Mouse (Mus musculus): Measurements from ENCODE around the gene Itgb4. TPM values are rescaled to one million over a fixed set of nuclear protein-coding genes. Genes with fewer than 3 reads are reported as not detected.

The Itgb4 gene
- polyA plus RNA-seq, 1 experiment: 8.0 TPM

GRCm38 (mm10) chr11:115946221-115946828 is 28.2 kb upstream of the Itgb4 start:
- Histone ChIP-seq H3K4me3 (ENCODE audit: insufficient read depth, low read length) (no peak overlapping the region), H3K4me1 (ENCODE audit: control insufficient read depth, insufficient read depth, low read length) (no peaks in the 10 kb centered on the region), H3K27ac (ENCODE audit: insufficient read depth, low read length) (no peak overlapping the region)
- TF ChIP-seq POLR2A (IDR thresholded peaks at IDR 0.05; ENCODE audit: extremely low read depth, insufficient read depth, low read length) (no peak), CTCF (IDR thresholded peaks at IDR 0.05; ENCODE audit: extremely low read depth, insufficient read depth, low read length) (no peak)

GRCm38 (mm10) chr11:115948316-115948715 is 26.2 kb upstream of the Itgb4 start:
- Histone ChIP-seq H3K4me1 (ENCODE audit: control insufficient read depth, insufficient read depth, low read length) (no peaks in the 10 kb centered on the region), H3K27ac (ENCODE audit: insufficient read depth, low read length) (no peak overlapping the region), H3K4me3 (ENCODE audit: insufficient read depth, low read length) (no peak overlapping the region)
- TF ChIP-seq POLR2A (IDR thresholded peaks at IDR 0.05; ENCODE audit: extremely low read depth, insufficient read depth, low read length) (no peak), CTCF (IDR thresholded peaks at IDR 0.05; ENCODE audit: extremely low read depth, insufficient read depth, low read length) (no peak)

DNA sequence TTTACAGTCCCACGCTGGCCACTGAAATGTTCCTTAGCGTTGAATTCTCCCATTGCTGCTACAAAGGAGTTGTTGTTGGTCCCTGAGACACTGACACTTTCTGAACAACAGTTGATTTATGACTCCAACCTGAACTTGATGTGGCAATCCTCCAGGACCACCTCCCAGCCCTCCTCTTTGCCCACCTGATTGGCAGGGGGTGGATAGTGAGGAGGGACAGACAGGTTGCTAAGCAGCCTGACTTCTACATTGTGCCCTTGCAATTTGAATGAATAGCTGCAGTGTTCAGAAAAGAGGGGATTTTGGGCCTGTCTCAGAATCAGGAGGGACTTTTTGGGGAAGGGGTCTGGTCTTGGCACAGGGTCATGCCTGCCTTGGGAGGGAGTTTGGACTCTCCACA is 23.8 kb upstream of the Itgb4 start:
- TF ChIP-seq CTCF (IDR thresholded peaks at IDR 0.05; ENCODE audit: extremely low read depth, insufficient read depth, low read length) (no peak), POLR2A (IDR thresholded peaks at IDR 0.05; ENCODE audit: extremely low read depth, insufficient read depth, low read length) (no peak)
- Histone ChIP-seq H3K4me1 (ENCODE audit: control insufficient read depth, insufficient read depth, low read length) (no peaks in the 10 kb centered on the region), H3K4me3 (ENCODE audit: insufficient read depth, low read length) (no peak overlapping the region), H3K27ac (ENCODE audit: insufficient read depth, low read length) (no peak overlapping the region)

DNA sequence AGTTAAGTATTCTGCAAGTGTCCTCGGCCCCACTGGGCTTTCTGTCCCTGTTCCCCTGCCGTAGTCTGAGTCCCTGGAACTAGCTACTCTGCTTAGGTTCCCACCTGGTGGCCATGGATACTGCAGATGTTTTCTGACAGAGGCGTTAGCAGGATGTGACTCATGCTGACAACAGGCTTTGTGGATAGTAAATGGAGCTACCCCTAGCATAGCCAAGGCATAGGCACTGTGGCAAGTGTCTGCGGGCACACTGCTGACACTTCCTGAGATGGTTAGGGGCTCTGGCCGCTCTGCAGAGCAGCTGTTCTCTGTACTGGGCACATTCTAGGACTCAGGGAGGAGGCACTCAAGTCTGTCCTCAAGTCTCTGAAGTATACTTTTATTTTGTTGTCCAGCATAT is 19.8 kb upstream of the Itgb4 start:
- Histone ChIP-seq H3K27ac (ENCODE audit: insufficient read depth, low read length) (no peak overlapping the region), H3K4me3 (ENCODE audit: insufficient read depth, low read length) (no peak overlapping the region), H3K4me1 (ENCODE audit: control insufficient read depth, insufficient read depth, low read length) (no peaks in the 10 kb centered on the region)
- TF ChIP-seq CTCF (IDR thresholded peaks at IDR 0.05; ENCODE audit: extremely low read depth, insufficient read depth, low read length) (no peak), POLR2A (IDR thresholded peaks at IDR 0.05; ENCODE audit: extremely low read depth, insufficient read depth, low read length) (no peak)

- Histone ChIP-seq H3K4me3 (ENCODE audit: insufficient read depth, low read length) (no peak overlapping the region), H3K4me1 (ENCODE audit: control insufficient read depth, insufficient read depth, low read length) (no peaks in the 10 kb centered on the region), H3K27ac (ENCODE audit: insufficient read depth, low read length) (peak overlapping the region; percentile 62; the same call in 1 of the 2 replicates)
- TF ChIP-seq POLR2A (IDR thresholded peaks at IDR 0.05; ENCODE audit: extremely low read depth, insufficient read depth, low read length): no peak
- TF ChIP-seq CTCF (IDR thresholded peaks at IDR 0.05; ENCODE audit: extremely low read depth, insufficient read depth, low read length): no peak
Observed at GRCm38 (mm10) chr11:115955195-115955858, 19.2 kb upstream of the Itgb4 start.

DNA sequence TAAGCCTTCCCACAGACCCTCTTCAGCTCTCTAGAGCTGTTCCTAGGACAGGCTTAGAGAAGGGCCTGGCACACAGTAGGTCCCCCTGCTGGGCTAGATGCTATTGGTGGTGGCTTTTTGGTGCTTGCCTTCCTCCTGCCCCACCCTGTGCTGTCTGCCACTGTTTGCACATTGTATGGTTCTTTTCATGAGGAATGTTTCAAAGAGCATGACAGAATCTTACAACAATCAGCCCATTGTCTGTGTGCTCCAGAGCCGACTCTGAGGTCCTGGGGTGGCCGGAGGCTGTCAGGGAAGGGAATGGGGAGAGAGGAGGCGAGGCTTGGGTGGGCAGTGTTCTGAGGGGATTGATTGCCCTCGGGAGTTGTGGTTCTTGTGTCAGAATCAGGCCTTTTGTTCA is 18.1 kb upstream of the Itgb4 start:
- Histone ChIP-seq H3K27ac (ENCODE audit: insufficient read depth, low read length) (0 out of 2 replicates have a peak overlapping the region, but pooled peaks have one; percentile 66), H3K4me1 (ENCODE audit: control insufficient read depth, insufficient read depth, low read length) (no peaks in the 10 kb centered on the region), H3K4me3 (ENCODE audit: insufficient read depth, low read length) (no peak overlapping the region)
- TF ChIP-seq POLR2A (IDR thresholded peaks at IDR 0.05; ENCODE audit: extremely low read depth, insufficient read depth, low read length) (no peak), CTCF (IDR thresholded peaks at IDR 0.05; ENCODE audit: extremely low read depth, insufficient read depth, low read length) (no peak)

- Histone ChIP-seq H3K27ac (ENCODE audit: insufficient read depth, low read length) (no peak overlapping the region), H3K4me3 (ENCODE audit: insufficient read depth, low read length) (no peak overlapping the region), H3K4me1 (ENCODE audit: control insufficient read depth, insufficient read depth, low read length) (no peaks in the 10 kb centered on the region)
- TF ChIP-seq CTCF (IDR thresholded peaks at IDR 0.05; ENCODE audit: extremely low read depth, insufficient read depth, low read length) (no peak), POLR2A (IDR thresholded peaks at IDR 0.05; ENCODE audit: extremely low read depth, insufficient read depth, low read length) (no peak)
Observed at GRCm38 (mm10) chr11:115957971-115958370, 16.5 kb upstream of the Itgb4 start.

GRCm38 (mm10) chr11:115959018-115959417 is 15.5 kb upstream of the Itgb4 start:
- H3K4me1 ChIP-seq (ENCODE audit: control insufficient read depth, insufficient read depth, low read length): no peaks in the 10 kb centered on the region
- TF ChIP-seq POLR2A (IDR thresholded peaks at IDR 0.05; ENCODE audit: extremely low read depth, insufficient read depth, low read length) (no peak), CTCF (IDR thresholded peaks at IDR 0.05; ENCODE audit: extremely low read depth, insufficient read depth, low read length) (no peak)
- H3K4me3 ChIP-seq (ENCODE audit: insufficient read depth, low read length): no peak overlapping the region
- H3K27ac ChIP-seq (ENCODE audit: insufficient read depth, low read length): no peak overlapping the region

DNA sequence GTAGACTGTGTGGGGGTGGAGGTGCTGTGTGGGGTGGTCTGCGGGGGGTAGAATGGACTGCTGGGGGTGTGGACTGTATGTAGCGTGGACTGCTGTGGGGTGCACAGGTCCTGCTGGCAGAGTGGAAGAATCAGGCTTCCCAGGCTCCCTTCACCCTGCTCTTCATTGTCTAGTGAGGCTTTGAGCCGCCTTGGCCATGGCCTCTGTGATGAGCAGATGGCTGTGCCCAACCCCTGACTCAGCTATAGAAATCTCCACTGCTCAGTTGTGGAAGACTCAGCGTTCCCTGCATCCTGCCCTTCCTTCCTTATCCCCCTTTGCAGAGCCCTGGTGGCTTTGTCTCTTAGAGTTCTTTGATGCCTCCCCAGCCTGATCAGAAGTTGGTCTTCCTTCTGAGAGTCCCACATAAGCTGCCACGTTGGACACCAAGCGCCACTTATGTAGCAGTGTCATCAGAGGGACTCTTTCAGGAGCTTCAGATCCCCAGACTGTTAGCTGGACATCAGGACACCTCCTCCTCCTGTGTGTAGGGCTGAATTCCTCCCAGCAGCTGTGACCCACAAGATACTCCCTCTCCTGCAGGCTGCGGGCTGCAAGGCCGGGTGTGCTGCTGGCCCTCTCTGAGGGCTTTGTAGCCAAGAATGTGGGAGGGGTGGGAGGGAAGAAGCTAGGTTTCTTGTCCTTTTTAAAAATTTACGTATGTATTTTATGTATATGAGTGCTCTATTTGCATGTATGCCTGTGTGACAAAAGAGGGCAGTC is 11.7 kb upstream of the Itgb4 start:
- H3K27ac ChIP-seq (ENCODE audit: insufficient read depth, low read length): no peak overlapping the region
- TF ChIP-seq POLR2A (IDR thresholded peaks at IDR 0.05; ENCODE audit: extremely low read depth, insufficient read depth, low read length) (no peak), CTCF (IDR thresholded peaks at IDR 0.05; ENCODE audit: extremely low read depth, insufficient read depth, low read length) (no peak)
- no peaks in the 10 kb centered on the region for H3K4me1 ChIP-seq (ENCODE audit: control insufficient read depth, insufficient read depth, low read length)
- no peak overlapping the region for H3K4me3 ChIP-seq (ENCODE audit: insufficient read depth, low read length)

Data from cortical plate, adult 2 months (tissue).